8 mouse cellular contexts compared by ENCODE assay signal in the genomic region with DNA sequence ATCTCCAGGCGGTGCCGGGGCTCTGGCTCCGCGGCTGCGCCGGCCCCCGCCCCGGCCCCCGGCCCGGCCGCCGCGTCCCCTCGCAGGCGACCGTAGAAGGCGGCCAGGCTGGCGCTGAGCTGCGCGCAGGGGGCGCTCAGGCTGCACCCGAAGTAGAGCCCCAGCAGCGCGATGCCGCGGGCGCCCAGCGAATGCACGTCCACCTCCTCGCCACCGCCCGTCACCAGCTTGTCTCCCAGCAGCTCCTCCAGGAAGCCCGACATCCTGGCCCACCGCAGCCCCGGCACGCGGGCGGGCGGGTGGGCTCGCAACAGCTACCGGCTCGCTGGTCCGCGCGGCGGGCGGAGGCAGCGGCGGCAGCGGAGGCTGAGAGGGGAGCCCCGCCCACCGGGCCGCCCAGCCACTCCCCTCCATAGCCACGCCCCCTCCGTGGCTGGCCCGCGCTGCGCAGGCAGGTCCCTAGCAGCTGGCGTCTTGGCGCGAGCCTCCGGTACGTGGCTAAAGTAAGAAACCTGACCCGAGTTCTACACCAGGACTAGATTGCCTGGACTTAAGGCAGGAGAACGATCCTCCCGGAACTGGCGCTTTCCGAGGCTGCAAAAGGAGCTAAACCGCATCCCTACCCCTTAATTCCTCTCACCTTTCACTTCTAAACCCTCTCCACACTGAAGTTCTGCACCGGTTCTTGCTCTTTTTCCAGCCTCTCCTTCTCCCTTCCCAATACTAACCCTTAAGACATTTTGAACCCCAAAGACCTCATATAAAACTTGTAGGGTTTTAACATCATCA. TPM values are rescaled to one million over a fixed set of nuclear protein-coding genes. Genes with fewer than 3 reads are reported as not detected.
A peak's percentile ranks its signal among the peaks of the same experiment; 100 is the strongest.
DNase-seq lines count a peak whose midpoint lies in the region; ATAC-seq and TF ChIP-seq lines count a peak whose summit lies in the region.

A gene (minus strand): TSS at position 343 of the 789 bp plus-strand sequence.

- peak within 1 kb of the TSS; percentile 15; the same call in 1 of the 2 replicates for H3K27ac ChIP-seq in intestine, postnatal 0 days (ENCODE audit: low read depth, low read length)
- peak within 1 kb of the TSS; percentile 89 for H3K27ac ChIP-seq in limb, embryonic 13.5 days
- H3K27ac ChIP-seq in midbrain, embryonic 15.5 days, result peak within 1 kb of the TSS; percentile 83

- no peaks in the 10 kb centered on the region for H3K4me1 ChIP-seq in intestine, postnatal 0 days (replicated peaks; ENCODE audit: control insufficient read depth, insufficient read depth, low read length)
- peaks cover 50% of the 10 kb centered on the region for H3K4me1 ChIP-seq in limb, embryonic 13.5 days
- H3K4me1 ChIP-seq in midbrain, embryonic 15.5 days, result peaks cover 19% of the 10 kb centered on the region

- peak within 1 kb of the TSS; percentile 63 for H3K4me3 ChIP-seq in intestine, postnatal 0 days (ENCODE audit: low read depth, low read length)
- H3K4me3 ChIP-seq in limb, embryonic 13.5 days, result peak within 1 kb of the TSS; percentile 89
- peak within 1 kb of the TSS; percentile 74 for H3K4me3 ChIP-seq in midbrain, embryonic 15.5 days

- H3K9me3 ChIP-seq in intestine, postnatal 0 days (ENCODE audit: control insufficient read depth), result no peaks in the 10 kb centered on the region
- H3K9me3 ChIP-seq in limb, embryonic 13.5 days, result no peaks in the 10 kb centered on the region
- no peaks in the 10 kb centered on the region for H3K9me3 ChIP-seq in midbrain, embryonic 15.5 days

- no peaks in the 10 kb centered on the region for H3K27me3 ChIP-seq in intestine, postnatal 0 days (replicated peaks; ENCODE audit: control insufficient read depth, insufficient read depth, low read length)
- H3K27me3 ChIP-seq in limb, embryonic 13.5 days, result no peaks in the 10 kb centered on the region
- H3K27me3 ChIP-seq in midbrain, embryonic 15.5 days (replicated peaks), result no peaks in the 10 kb centered on the region

- peak within 1 kb of the TSS; percentile 93 for H3K4me2 ChIP-seq in intestine, postnatal 0 days (replicated peaks; ENCODE audit: low read depth)
- H3K4me2 ChIP-seq in limb, embryonic 13.5 days (replicated peaks), result peak within 1 kb of the TSS; percentile 77
- H3K4me2 ChIP-seq in midbrain, embryonic 15.5 days, result peak within 1 kb of the TSS; percentile 95

- peak within 1 kb of the TSS; percentile 63 for H3K9ac ChIP-seq in intestine, postnatal 0 days (ENCODE audit: low read depth, low read length)
- peak within 1 kb of the TSS; percentile 90 for H3K9ac ChIP-seq in limb, embryonic 13.5 days
- peak within 1 kb of the TSS; percentile 61 for H3K9ac ChIP-seq in midbrain, embryonic 15.5 days

- TF ChIP-seq CTCF in intestine, postnatal 0 days (IDR thresholded peaks at IDR 0.05; ENCODE audit: low read depth), result peak; percentile 51

- 0% methylated on average over 34 of the region's 70 CpGs for WGBS in intestine, postnatal 0 days
- under 1% methylated on average over 57 of the region's 70 CpGs for WGBS in limb, embryonic 13.5 days
- 0% methylated on average over 59 of the region's 70 CpGs for WGBS in midbrain, embryonic 15.5 days

- peak; percentile 88 for ATAC-seq in intestine, postnatal 0 days
- peak; percentile 88 for ATAC-seq in limb, embryonic 13.5 days (ENCODE audit: low FRiP score, low read depth)
- ATAC-seq in midbrain, embryonic 15.5 days (replicated peaks), result peak; percentile 88

- peak; percentile 77 for DNase-seq in layer of hippocampus, adult 11-12 months (ENCODE audit: low spot score)
- DNase-seq in layer of hippocampus, adult 9-10 months (ENCODE audit: low spot score), result no peak
- peak; percentile 84 for DNase-seq in embryo, embryonic 11.5 days (ENCODE audit: low read depth, low spot score)
- DNase-seq in gonadal fat pad, adult 2 months (ENCODE audit: low read depth), result no peak
- DNase-seq in spleen, adult 18-20 months, result peak; percentile 87 to 98

- no peaks in the 10 kb centered on the region for H3K36me3 ChIP-seq in intestine, postnatal 0 days (ENCODE audit: control insufficient read depth, insufficient read depth)
- no peaks in the 10 kb centered on the region for H3K36me3 ChIP-seq in limb, embryonic 13.5 days
- no peaks in the 10 kb centered on the region for H3K36me3 ChIP-seq in midbrain, embryonic 15.5 days (replicated peaks)

RNA-seq across cellular contexts. Expression of the gene that starts here (rescaled TPM):
- polyA plus RNA-seq in gonadal fat pad, adult 2 months (2012; rRNA removed), result 21.9 and 22.2 TPM in 2 replicates
- polyA plus RNA-seq in intestine, postnatal 0 days (2015; fragmentation: Nextera tagmentation; extraction: Ambion mirVana), result 14.9 and 15.9 TPM in 2 replicates
- polyA plus RNA-seq in limb, embryonic 13.5 days (2015; fragmentation: Nextera tagmentation; extraction: Ambion mirVana), result 55.4 and 57.6 TPM in 2 replicates
- 22.3 and 23.1 TPM in 2 replicates for polyA plus RNA-seq in midbrain, embryonic 15.5 days (2015; fragmentation: Nextera tagmentation; extraction: Ambion mirVana)

Comparison
In these comparisons a context has a peak if more than half of its experiments do, and no peak if none do; other contexts are left out.
1. DNase-seq: peak in layer of hippocampus, adult 11-12 months (single experiment), embryo, embryonic 11.5 days (single experiment) and spleen, adult 18-20 months (2 of 2); none in layer of hippocampus, adult 9-10 months (single experiment) and gonadal fat pad, adult 2 months (single experiment).
2. H3K27ac ChIP-seq: peak in every context shown above with its lines; median percentile 89 in limb, embryonic 13.5 days; 83 in midbrain, embryonic 15.5 days; 15 in intestine, postnatal 0 days.
3. Peak in every context shown above with its lines, with median percentiles within 50 percentile points of each other: ATAC-seq, H3K4me2 ChIP-seq, H3K4me3 ChIP-seq and H3K9ac ChIP-seq.